Mouse (Mus musculus) neutrophil, adult 5-6 weeks (primary cell): ENCODE results near the gene Cend1. TPM values are rescaled to one million over a fixed set of nuclear protein-coding genes. Genes with fewer than 3 reads are reported as not detected.

Experiments
- ATAC-seq: fragments of 151-379, 151-347 bp; 2 replicates; pipeline ENCODE4 v1.8.0; 2017; ENCODE audit warnings: mild to moderate bottlenecking, moderate TSS enrichment; ENCODE audit not compliant: insufficient number of reproducible peaks, poor library complexity, low FRiP score, severe bottlenecking; ENCODE audit errors: extremely low read depth
- total RNA-seq: library from RNA; stranded (forward); fragments of 200-1000 nt; gene quantifications from 2 replicates; pipeline ENCODE4 v1.2.3, GENCODE M21; 2017

Gene Cend1
- total RNA-seq = 0.25 TPM in 1 of 2 replicates, not detected in the other

GRCm38 (mm10) chr7:141429310-141429709, at the start of gene Cend1:
Gene Cend1, minus strand, starts transcription at chr7:141429491.
- no peak for ATAC-seq

DNA sequence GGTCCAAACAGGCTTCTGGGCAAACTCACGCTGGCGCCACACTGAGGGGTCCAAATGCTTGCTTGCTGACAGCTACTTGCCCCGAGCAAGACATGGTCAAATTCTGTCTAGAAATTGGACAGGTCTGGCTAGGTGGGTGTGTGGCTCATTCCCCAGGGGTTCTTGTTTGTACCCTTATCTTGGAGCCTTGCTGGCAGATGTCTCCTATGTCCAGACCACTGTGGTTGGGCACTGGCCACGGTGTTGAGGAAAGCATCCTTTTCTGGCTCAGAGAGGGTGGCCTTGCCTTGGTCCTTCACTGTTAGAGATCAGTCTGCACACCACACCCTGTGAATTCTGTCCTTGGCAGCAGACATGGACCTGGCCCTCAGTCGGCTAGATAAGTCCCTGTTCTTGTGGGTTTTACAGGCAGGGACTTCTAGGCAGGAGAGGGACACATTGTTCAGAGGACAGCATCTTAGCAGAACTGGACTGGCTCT, 49.0 kb upstream of the Cend1 start:
- ATAC-seq = no peak

GRCm38 (mm10) chr7:141477578-141478269, 48.4 kb upstream of the Cend1 start:
- ATAC-seq = no peak

DNA sequence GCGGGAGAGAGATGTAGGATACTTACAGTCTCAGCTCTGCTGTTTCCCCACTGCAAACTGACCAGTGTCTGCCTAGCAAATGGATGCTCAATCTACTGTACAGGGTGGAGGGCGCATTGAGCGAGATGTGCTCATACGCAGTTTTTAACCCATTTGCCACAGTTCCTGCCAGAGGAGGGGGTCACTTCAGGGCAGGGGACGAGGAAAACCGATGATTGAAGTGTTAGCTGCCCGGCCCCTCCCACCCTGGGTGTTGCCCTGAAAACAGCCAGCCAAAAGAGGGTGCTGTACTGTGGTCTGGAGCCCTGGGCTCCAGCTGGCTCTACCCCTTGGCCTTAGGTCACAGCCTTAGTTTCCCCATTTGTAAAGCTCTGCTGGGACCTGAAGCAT, 47.7 kb upstream of the Cend1 start:
- no peak for ATAC-seq

DNA sequence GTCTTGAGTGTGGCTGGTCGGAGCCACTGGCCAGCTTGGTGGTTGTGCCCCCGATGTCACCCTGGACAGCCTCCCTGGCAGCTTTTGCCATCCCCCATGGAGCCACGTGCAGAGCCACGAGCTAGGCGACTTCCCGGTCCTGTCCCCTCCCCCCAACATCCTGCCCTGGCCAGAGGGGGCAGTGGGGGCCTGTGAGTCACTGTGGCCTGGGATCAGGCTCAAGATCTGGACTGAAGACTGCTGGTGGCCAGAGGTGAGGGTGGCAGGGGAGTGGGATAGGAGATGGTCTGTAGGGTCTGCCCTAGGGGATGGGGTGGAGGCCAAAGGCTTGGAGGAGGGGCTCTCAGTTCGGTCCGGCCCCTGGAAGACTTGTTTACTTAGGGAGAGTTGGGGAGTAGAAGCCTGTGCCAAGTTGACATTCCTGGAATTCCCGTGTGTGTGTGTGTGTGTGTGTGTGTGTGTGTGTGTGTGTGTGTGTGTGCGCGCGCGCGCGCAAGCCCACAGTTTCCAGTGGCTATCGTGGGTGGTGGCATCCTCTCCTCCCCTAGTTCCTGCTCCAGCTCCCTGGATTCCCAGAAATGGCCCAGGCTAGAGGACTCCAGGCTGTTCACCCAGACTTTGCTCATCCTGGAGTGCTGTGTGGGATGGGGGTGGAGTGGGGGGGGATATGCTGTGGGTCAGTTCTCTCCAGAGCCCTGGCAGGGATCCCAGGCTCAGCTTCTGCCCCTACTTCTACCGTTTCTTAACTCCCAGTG, 47.1 kb upstream of the Cend1 start:
- ATAC-seq = no peak

- ATAC-seq = no peak
Measured at GRCm38 (mm10) chr7:141475805-141476158, 46.5 kb upstream of the Cend1 start.

- peak; percentile 72 for ATAC-seq
Measured at GRCm38 (mm10) chr7:141475011-141475804, 45.9 kb upstream of the Cend1 start, which contains the start of the genes Polr2l and Tspan4. Gene Polr2l, minus strand, starts transcription at chr7:141475132. Gene Tspan4, plus strand, starts transcription at chr7:141475240.

DNA sequence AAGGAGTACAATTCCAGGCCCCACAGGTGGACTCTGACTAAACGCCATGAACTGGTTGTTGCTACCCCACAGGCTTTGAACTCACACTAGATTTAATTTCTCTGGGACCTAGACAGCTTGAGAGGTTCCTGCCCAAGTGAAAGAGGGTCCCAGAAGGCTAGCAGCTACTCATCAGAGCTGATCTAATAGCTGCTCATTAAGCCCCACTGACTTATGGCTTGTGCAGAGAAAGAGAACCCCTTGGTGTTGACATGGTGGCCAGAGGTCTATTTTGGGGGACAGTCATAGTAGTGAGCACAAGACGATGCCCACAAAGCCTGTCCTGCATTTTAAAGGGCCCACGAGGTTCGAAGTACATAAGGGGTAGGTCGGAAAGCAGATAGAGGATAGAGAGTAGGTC, 44.9 kb upstream of the Cend1 start:
- ATAC-seq = no peak

DNA sequence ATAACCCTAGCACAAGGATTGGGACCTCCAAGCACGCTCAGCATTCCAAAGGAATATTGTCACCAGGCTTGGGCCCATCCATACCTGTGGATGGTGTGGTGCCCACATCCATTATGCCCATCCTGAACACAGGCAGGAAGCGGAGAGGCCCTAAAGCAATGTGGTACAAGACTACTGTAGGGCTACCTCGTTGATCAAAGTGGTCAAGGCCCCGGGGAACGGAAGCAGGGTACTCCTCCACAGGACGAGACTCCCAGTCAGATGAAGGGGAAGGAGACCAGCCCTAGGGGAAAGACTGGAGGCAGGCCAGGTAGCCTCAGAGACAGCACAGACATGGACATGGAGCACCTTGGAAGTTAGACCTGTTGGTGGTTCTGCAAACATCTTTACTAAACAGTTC, 43.5 kb upstream of the Cend1 start:
- ATAC-seq = no peak

GRCm38 (mm10) chr7:141472226-141472625, 42.9 kb upstream of the Cend1 start:
- ATAC-seq = no peak

- ATAC-seq = no peak
Measured at GRCm38 (mm10) chr7:141471236-141471635, 41.9 kb upstream of the Cend1 start.

- no peak for ATAC-seq
Measured at GRCm38 (mm10) chr7:141470637-141470944, 41.3 kb upstream of the Cend1 start.

DNA sequence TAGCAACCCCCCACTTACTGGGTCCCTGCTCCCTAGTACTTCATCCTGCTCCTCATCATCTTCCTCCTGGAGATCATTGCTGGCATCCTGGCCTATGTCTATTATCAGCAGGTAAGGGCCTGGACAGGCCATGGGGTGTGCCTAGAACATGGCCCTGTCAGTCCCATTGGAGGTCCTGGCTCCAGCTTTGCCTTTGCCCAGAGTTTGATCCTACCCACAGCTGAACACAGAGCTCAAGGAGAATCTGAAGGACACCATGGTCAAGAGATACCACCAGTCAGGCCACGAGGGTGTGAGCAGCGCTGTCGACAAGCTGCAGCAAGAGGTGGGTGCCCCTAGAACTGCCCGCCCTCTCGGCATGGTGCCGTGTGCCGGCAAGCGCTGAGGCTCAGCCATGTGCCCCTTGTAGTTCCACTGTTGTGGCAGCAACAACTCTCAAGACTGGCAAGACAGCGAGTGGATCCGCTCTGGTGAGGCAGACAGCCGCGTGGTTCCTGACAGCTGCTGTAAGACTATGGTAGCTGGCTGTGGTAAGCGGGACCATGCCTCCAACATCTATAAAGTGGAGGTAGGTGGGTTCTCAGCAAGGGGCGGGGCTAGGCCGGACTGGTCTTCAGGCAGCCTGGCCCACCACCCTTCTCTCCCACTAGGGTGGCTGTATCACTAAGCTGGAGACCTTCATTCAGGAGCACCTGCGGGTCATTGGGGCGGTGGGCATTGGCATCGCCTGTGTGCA, 40.8 kb upstream of the Cend1 start:
- no peak for ATAC-seq

DNA sequence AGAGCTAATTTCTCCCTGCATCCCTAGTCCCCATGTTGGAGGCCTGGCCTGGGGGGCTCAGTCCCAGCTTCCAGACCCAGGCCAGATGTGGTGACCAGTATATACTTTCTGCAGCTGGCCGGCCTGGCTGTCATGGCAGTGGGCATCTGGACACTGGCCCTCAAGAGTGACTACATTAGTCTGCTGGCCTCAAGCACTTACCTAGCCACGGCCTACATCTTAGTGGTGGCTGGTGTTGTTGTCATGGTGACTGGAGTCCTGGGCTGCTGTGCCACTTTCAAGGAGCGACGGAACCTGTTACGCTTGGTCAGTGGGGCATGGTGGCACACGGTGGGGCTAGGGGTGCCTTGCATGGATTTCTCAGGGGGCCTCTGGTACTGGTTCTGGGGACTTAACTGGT, 40.1 kb upstream of the Cend1 start:
- ATAC-seq = no peak

- ATAC-seq = peak; percentile 61
Measured at GRCm38 (mm10) chr7:141468522-141469211, 39.4 kb upstream of the Cend1 start.

GRCm38 (mm10) chr7:141468164-141468521, 38.9 kb upstream of the Cend1 start:
- ATAC-seq = no peak

GRCm38 (mm10) chr7:141467230-141468030, 38.1 kb upstream of the Cend1 start, which contains the start of gene Cd151:
Gene Cd151, plus strand, starts transcription at chr7:141467392.
- ATAC-seq = peak; percentile 36
